Mouse (Mus musculus) brain, embryonic 14.5 days (tissue): Measurements from ENCODE around the gene Zfp316.

Experiments
- CTCF ChIP-seq: fragments of 200-500 bp; IDR thresholded peaks from 2 replicates; pipeline ENCODE4 v1.5.1; 2012; ENCODE audit warnings: inconsistent platforms, mild to moderate bottlenecking, moderate library complexity, borderline replicate concordance; ENCODE audit not compliant: insufficient read depth, insufficient read length; ENCODE audit errors: extremely low read depth
- POLR2A ChIP-seq: fragments of 200-500 bp; IDR thresholded peaks from 2 replicates; pipeline ENCODE4 v1.6.1; 2012; ENCODE audit warnings: mild to moderate bottlenecking, inconsistent platforms, borderline replicate concordance; ENCODE audit not compliant: poor library complexity, insufficient read depth, insufficient read length, severe bottlenecking; ENCODE audit errors: extremely low read depth

GRCm38 (mm10) chr5:143287774-143288328 lies 18.0 kb upstream of the Zfp316 start:
- no peak for TF ChIP-seq POLR2A
- TF ChIP-seq CTCF: no peak
